Mouse (Mus musculus) liver, embryonic 12.5 days (tissue): Measurements from ENCODE around the gene Gsto2. TPM values are rescaled to one million over a fixed set of nuclear protein-coding genes. Genes with fewer than 3 reads are reported as not detected.

Experiments used
- ATAC-seq: fragments of 200-750 bp; cut with Nextera tagmentation; 2 replicates; pipeline ENCODE4 v1.8.0; 2017; ENCODE audit warnings: moderate number of reproducible peaks, mild to moderate bottlenecking, moderate library complexity
- H3K27ac ChIP-seq: fragments of 300-500 bp; sonication (generic); 2 replicates; pipeline ENCODE4 v1.5.1; 2016; ENCODE audit warnings: mild to moderate bottlenecking
- H3K27me3 ChIP-seq: fragments of 300-500 bp; sonication (generic); replicated peaks from 2 replicates; pipeline ENCODE4 v1.6.1; 2016; ENCODE audit warnings: mild to moderate bottlenecking, moderate library complexity
- H3K36me3 ChIP-seq: fragments of 300-500 bp; sonication (generic); 2 replicates; pipeline ENCODE4 v1.6.1; 2016; ENCODE audit warnings: mild to moderate bottlenecking, moderate library complexity
- H3K4me1 ChIP-seq: fragments of 300-500 bp; sonication (generic); 2 replicates; pipeline ENCODE4 v1.6.1; 2016
- H3K4me2 ChIP-seq: fragments of 300-500 bp; sonication (generic); 2 replicates; pipeline ENCODE4 v1.6.1; 2016; ENCODE audit warnings: mild to moderate bottlenecking, moderate library complexity
- H3K4me3 ChIP-seq: fragments of 300-500 bp; sonication (generic); 2 replicates; pipeline ENCODE4 v1.5.1; 2016; ENCODE audit warnings: mild to moderate bottlenecking, moderate library complexity
- H3K9ac ChIP-seq: fragments of 300-500 bp; sonication (generic); 2 replicates; pipeline ENCODE4 v1.6.1; 2016; ENCODE audit warnings: mild to moderate bottlenecking, moderate library complexity
- H3K9me3 ChIP-seq: fragments of 300-500 bp; sonication (generic); replicated peaks from 2 replicates; pipeline ENCODE4 v1.6.1; 2016; ENCODE audit warnings: mild to moderate bottlenecking, moderate library complexity
- WGBS: fragments of 180-500 bp; shearing (Covaris S2); methylation state at CpG from one replicate; pipeline ENCODE4 v1.1.7; 2016; ENCODE audit not compliant: insufficient replicate concordance; 5-methylcytosine and 5-hydroxymethylcytosine counted together
- polyA plus RNA-seq: library from polyadenylated mRNA; unstranded; fragments of >200 nt; fragmentation: Nextera tagmentation; extraction: Ambion mirVana; gene quantifications from 2 replicates; pipeline ENCODE4 v1.2.1, GENCODE M21; 2016

Gsto2 gene
- polyA plus RNA-seq: 0.29 and 0.31 TPM in 2 replicates

DNA sequence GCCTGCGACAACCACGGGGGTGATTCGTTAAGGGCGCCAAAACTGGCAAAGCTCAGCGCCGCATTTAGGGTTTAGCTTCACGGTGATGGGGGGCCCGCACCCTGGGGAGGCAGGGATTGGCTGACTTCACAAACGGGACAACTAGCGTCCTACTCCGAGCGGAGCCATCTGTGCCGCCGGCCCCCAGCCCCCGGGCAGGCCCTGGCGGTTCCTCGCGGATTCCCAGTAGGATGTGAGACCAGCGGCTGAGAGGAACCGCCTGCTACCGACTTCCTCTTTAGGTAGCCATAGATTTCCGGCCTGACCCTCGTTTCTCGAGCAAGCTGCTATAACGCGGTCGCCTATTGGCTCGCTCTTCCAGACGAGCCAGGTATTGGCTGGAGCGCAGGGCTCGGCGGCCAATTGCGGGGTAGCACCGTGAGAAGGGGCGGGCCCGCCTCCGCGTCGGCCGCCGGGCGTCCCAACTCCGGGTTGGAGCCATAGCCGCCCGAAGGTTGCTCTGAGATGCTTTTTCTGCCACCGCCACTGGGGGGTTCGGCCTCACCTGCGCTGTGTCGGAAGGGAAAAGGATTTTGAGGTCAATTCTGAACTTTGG is at the start of gene Gsto2:
TSS of gene Gsto2 (plus strand) at position 182 of the 595 bp plus-strand sequence.
- H3K9ac ChIP-seq: peak within 1 kb of the TSS; percentile 65
- H3K36me3 ChIP-seq: peaks cover 25% of the 10 kb centered on the region
- ATAC-seq: peak; percentile 100
- peaks cover 12% of the 10 kb centered on the region for H3K27me3 ChIP-seq
- under 1% methylated on average over 49 of the region's 49 CpGs for WGBS
- no peaks in the 10 kb centered on the region for H3K9me3 ChIP-seq
- H3K4me2 ChIP-seq: peak within 1 kb of the TSS; percentile 82
- peak within 1 kb of the TSS; percentile 72 for H3K4me3 ChIP-seq
- H3K27ac ChIP-seq: peak within 1 kb of the TSS; percentile 65
- H3K4me1 ChIP-seq: peaks cover 11% of the 10 kb centered on the region

DNA sequence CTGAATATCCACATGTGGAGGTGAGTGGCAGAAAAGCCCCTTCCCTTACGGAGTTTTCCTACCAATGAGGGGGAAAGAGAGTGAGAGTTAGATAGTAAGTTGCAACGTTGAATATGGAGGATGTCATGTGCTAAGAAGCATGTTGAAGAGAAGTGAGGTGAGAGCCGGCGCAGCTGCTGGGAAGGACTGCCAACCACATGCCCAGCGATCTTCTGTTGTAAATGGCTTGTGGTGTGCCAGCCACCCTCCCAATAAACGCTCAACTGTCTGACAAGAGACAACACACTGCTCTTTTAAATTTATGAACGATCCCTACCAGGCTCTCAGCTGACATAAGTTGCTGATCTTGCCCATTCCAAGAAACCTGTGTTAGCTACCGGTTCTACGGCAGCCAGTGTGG is 47.6 kb upstream of the Gsto2 start:
- Histone ChIP-seq H3K9ac (no peak overlapping the region), H3K27ac (no peak overlapping the region), H3K9me3 (no peaks in the 10 kb centered on the region), H3K4me1 (no peaks in the 10 kb centered on the region), H3K4me3 (no peak overlapping the region), H3K36me3 (no peaks in the 10 kb centered on the region), H3K4me2 (no peak overlapping the region), H3K27me3 (peaks cover 12% of the 10 kb centered on the region)
- no peak for ATAC-seq
- WGBS: 69% methylated on average over 9 of the region's 9 CpGs

- Histone ChIP-seq H3K27me3 (peaks cover 14% of the 10 kb centered on the region), H3K36me3 (no peaks in the 10 kb centered on the region), H3K9ac (no peak overlapping the region), H3K4me2 (no peak overlapping the region), H3K4me1 (no peaks in the 10 kb centered on the region), H3K27ac (no peak overlapping the region), H3K9me3 (no peaks in the 10 kb centered on the region), H3K4me3 (no peak overlapping the region)
- ATAC-seq: no peak
- WGBS: 19% methylated on average over 8 of the region's 9 CpGs
Observed at GRCm38 (mm10) chr19:47820832-47821493, 44.4 kb upstream of the Gsto2 start.

- WGBS: 21% methylated on average over 7 of the region's 7 CpGs
- no peak for ATAC-seq
- Histone ChIP-seq H3K4me3 (no peak overlapping the region), H3K36me3 (no peaks in the 10 kb centered on the region), H3K9me3 (no peaks in the 10 kb centered on the region), H3K9ac (no peak overlapping the region), H3K4me2 (no peak overlapping the region), H3K27me3 (peaks cover 14% of the 10 kb centered on the region), H3K27ac (no peak overlapping the region), H3K4me1 (no peaks in the 10 kb centered on the region)
Observed at GRCm38 (mm10) chr19:47821494-47821872, 43.9 kb upstream of the Gsto2 start.

GRCm38 (mm10) chr19:47822143-47822796 is 43.1 kb upstream of the Gsto2 start:
- no peak overlapping the region for H3K27ac ChIP-seq
- no peak overlapping the region for H3K4me2 ChIP-seq
- whole genome bisulfite sequencing: 17% methylated on average over 8 of the region's 8 CpGs
- ATAC-seq: no peak
- H3K4me1 ChIP-seq: no peaks in the 10 kb centered on the region
- peaks cover 14% of the 10 kb centered on the region for H3K27me3 ChIP-seq
- no peaks in the 10 kb centered on the region for H3K9me3 ChIP-seq
- no peak overlapping the region for H3K4me3 ChIP-seq
- H3K9ac ChIP-seq: no peak overlapping the region
- H3K36me3 ChIP-seq: no peaks in the 10 kb centered on the region

- Histone ChIP-seq H3K9me3 (no peaks in the 10 kb centered on the region), H3K4me3 (no peak overlapping the region), H3K27me3 (peaks cover 14% of the 10 kb centered on the region), H3K9ac (no peak overlapping the region), H3K27ac (no peak overlapping the region), H3K4me1 (no peaks in the 10 kb centered on the region), H3K36me3 (no peaks in the 10 kb centered on the region), H3K4me2 (no peak overlapping the region)
- 65% methylated on average over 5 of the region's 5 CpGs for WGBS
- no peak for ATAC-seq
Observed at GRCm38 (mm10) chr19:47824026-47824425, 41.3 kb upstream of the Gsto2 start.

DNA sequence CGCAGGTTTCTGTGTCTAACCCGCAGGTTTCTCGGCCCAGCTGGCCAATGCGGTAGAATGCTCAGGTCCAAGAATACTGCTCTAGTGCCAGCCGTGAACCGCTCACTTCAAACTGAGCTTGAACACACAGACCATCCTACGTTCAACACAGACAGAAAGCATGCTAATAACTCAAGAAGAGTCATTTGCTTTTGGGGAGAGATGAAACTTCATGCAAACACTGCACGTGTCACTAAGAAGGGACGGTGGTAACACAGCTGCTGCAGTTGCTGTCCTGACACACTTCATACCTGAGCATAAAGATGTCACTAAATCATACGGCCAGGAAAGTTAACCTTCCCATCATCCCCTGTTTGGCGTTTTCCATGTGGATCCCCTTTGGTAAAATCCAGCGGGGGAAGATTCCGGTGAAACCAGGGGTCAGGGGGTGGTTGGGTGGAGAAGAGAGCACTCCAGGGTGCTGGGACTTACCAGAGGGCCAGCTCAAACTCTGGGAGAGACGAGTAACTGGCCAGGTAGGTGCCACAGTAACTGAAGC is 35.4 kb upstream of the Gsto2 start:
- Histone ChIP-seq H3K36me3 (no peaks in the 10 kb centered on the region), H3K4me2 (no peak overlapping the region), H3K9ac (no peak overlapping the region), H3K27me3 (peaks cover 5% of the 10 kb centered on the region; the same call in 1 of the 2 replicates), H3K4me1 (no peaks in the 10 kb centered on the region), H3K4me3 (no peak overlapping the region), H3K9me3 (no peaks in the 10 kb centered on the region), H3K27ac (no peak overlapping the region)
- ATAC-seq: no peak
- 74% methylated on average over 14 of the region's 14 CpGs for WGBS

- H3K27me3 ChIP-seq: peaks cover 5% of the 10 kb centered on the region; the same call in 1 of the 2 replicates
- H3K4me1 ChIP-seq: no peaks in the 10 kb centered on the region
- H3K36me3 ChIP-seq: no peaks in the 10 kb centered on the region
- H3K4me3 ChIP-seq: no peak overlapping the region
- H3K27ac ChIP-seq: no peak overlapping the region
- H3K4me2 ChIP-seq: no peak overlapping the region
- WGBS: 85% methylated on average over 8 of the region's 8 CpGs
- no peak overlapping the region for H3K9ac ChIP-seq
- ATAC-seq: no peak
- no peaks in the 10 kb centered on the region for H3K9me3 ChIP-seq
Observed at GRCm38 (mm10) chr19:47831111-47831510, 34.2 kb upstream of the Gsto2 start.

DNA sequence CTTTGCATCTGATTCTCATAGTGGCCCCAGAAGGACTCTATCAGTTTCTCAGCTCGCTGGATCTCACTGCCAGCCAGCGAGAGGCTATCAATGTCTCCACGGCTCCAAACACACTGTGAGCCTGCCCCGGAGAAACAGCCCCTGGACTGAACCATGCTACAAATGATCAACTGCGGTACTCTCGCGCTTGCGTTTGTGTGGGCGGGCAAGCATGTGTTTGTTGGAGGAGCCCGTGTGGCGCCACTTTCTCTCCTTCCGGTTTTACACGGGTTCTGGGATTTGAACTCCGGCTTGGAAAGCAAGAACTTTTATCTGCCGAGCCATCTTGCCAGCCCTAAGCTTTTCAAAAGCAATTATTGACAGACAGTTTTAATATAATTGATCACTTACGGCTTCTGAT is 33.0 kb upstream of the Gsto2 start:
- WGBS: 73% methylated on average over 16 of the region's 16 CpGs
- Histone ChIP-seq H3K27me3 (peaks cover 16% of the 10 kb centered on the region), H3K27ac (no peak overlapping the region), H3K9me3 (no peaks in the 10 kb centered on the region), H3K36me3 (no peaks in the 10 kb centered on the region), H3K4me3 (no peak overlapping the region), H3K4me2 (no peak overlapping the region), H3K9ac (no peak overlapping the region), H3K4me1 (peaks cover 5% of the 10 kb centered on the region)
- no peak for ATAC-seq

DNA sequence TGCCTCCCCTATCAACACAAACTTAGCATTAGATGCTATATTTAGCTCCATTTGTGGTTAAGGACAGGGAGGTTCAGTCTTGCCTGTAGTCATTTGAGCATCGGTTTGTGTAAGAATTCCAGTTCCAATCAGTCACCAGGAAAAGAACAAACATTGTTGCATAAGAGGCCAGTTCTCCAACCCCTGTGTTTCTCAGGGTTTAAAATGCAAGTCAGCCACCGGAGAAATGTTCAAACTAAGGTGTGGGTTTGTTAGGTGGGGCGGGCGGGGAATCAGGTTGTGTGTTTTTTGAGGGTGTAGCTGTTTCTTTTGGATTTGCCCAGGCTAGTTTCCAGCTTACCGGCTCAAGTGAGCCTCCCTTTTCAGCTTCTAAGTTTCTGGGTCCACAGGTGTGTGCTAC is 30.7 kb upstream of the Gsto2 start:
- no peak overlapping the region for H3K27ac ChIP-seq
- no peaks in the 10 kb centered on the region for H3K36me3 ChIP-seq
- H3K4me2 ChIP-seq: no peak overlapping the region
- H3K9ac ChIP-seq: no peak overlapping the region
- WGBS: 73% methylated on average over 5 of the region's 5 CpGs
- H3K4me3 ChIP-seq: no peak overlapping the region
- ATAC-seq: no peak
- peaks cover 5% of the 10 kb centered on the region for H3K4me1 ChIP-seq
- no peaks in the 10 kb centered on the region for H3K9me3 ChIP-seq
- peaks cover 38% of the 10 kb centered on the region for H3K27me3 ChIP-seq

- Histone ChIP-seq H3K4me2 (no peak overlapping the region), H3K9ac (no peak overlapping the region), H3K27me3 (peaks cover 42% of the 10 kb centered on the region), H3K36me3 (no peaks in the 10 kb centered on the region), H3K4me1 (peaks cover 5% of the 10 kb centered on the region), H3K4me3 (no peak overlapping the region), H3K9me3 (no peaks in the 10 kb centered on the region), H3K27ac (no peak overlapping the region)
- 74% methylated on average over 7 of the region's 7 CpGs for WGBS
- ATAC-seq: no peak
Observed at GRCm38 (mm10) chr19:47835776-47836175, 29.6 kb upstream of the Gsto2 start.
